Mouse (Mus musculus) spleen, adult 2 months (tissue): ENCODE measurements around the gene 6330409D20Rik.

Source experiments
- CTCF ChIP-seq: fragments of 200-500 bp; IDR thresholded peaks from 2 replicates; pipeline ENCODE4 v1.5.1; 2011; ENCODE audit warnings: mild to moderate bottlenecking, inconsistent platforms; ENCODE audit not compliant: insufficient read depth, insufficient read length, insufficient replicate concordance; ENCODE audit errors: extremely low read depth
- POLR2A ChIP-seq: fragments of 200-500 bp; IDR thresholded peaks from 2 replicates; pipeline ENCODE4 v1.6.1; 2011; ENCODE audit warnings: low read depth, low read length, inconsistent platforms

- no peak for TF ChIP-seq POLR2A
- no peak for TF ChIP-seq CTCF
Measured at GRCm38 (mm10) chr2:32704021-32704421, 36.8 kb downstream of the 6330409D20Rik start, which contains the start of gene Fpgs.
